Mouse (Mus musculus): ENCODE results near the gene Rcan3.

GRCm38 (mm10) chr4:135375444-135375843 is 58.2 kb downstream of the Rcan3 start:
- TF ChIP-seq CTCF (IDR thresholded peaks at IDR 0.05; ENCODE audit: low read depth) (peak; percentile 76), EP300 (IDR thresholded peaks at IDR 0.05; ENCODE audit: low read depth) (no peak)
